Mouse (Mus musculus) liver, embryonic 11.5 days (tissue): ENCODE measurements at regions not wholly inside any gene's neighbourhood (a gene's known extent, or its start where the extent isn't known, plus 50 kb on each side); places are given as distances from the start of the nearest gene placed in this dataset.

ENCODE experiments used
- ATAC-seq: fragments of 200-750 bp; cut with Nextera tagmentation; replicated peaks from 2 replicates; pipeline ENCODE4 v1.8.0; 2017; ENCODE audit warnings: moderate number of reproducible peaks, mild to moderate bottlenecking, moderate TSS enrichment, moderate library complexity; ENCODE audit not compliant: low FRiP score
- DNase-seq: peaks from one replicate; pipeline ENCODE4 v3.0.0-alpha.2; 2017; ENCODE audit warnings: low spot score
- H3K27ac ChIP-seq: fragments of 300-500 bp; sonication (generic); 2 replicates; pipeline ENCODE4 v1.5.1; 2014; ENCODE audit warnings: mild to moderate bottlenecking, low read depth, low read length, control low read depth
- H3K27me3 ChIP-seq: fragments of 300-500 bp; sonication (generic); replicated peaks from 2 replicates; pipeline ENCODE4 v1.6.1; 2014; ENCODE audit warnings: low read length, mixed read lengths; ENCODE audit not compliant: control insufficient read depth, insufficient read depth
- H3K36me3 ChIP-seq: fragments of 300-500 bp; sonication (generic); 2 replicates; pipeline ENCODE4 v1.6.1; 2014; ENCODE audit warnings: mild to moderate bottlenecking, low read length, moderate library complexity, mixed read lengths; ENCODE audit not compliant: control insufficient read depth, insufficient read depth
- H3K4me1 ChIP-seq: fragments of 300-500 bp; sonication (generic); replicated peaks from 2 replicates; pipeline ENCODE4 v1.6.1; 2014; ENCODE audit warnings: low read length, mixed read lengths; ENCODE audit not compliant: control insufficient read depth, insufficient read depth
- H3K4me2 ChIP-seq: fragments of 300-500 bp; sonication (generic); 2 replicates; pipeline ENCODE4 v1.6.1; 2014; ENCODE audit warnings: mild to moderate bottlenecking, control low read depth, moderate library complexity
- H3K4me3 ChIP-seq: fragments of 300-500 bp; sonication (generic); 2 replicates; pipeline ENCODE4 v1.5.1; 2014; ENCODE audit warnings: low read depth, low read length, control low read depth
- H3K9ac ChIP-seq: fragments of 300-500 bp; sonication (generic); 2 replicates; pipeline ENCODE4 v1.6.1; 2014; ENCODE audit warnings: low read depth, low read length, control low read depth
- H3K9me3 ChIP-seq: fragments of 300-500 bp; sonication (generic); 2 replicates; pipeline ENCODE4 v1.6.1; 2016; ENCODE audit warnings: low read length, inconsistent platforms, mixed read lengths; ENCODE audit not compliant: control insufficient read depth
- WGBS: fragments of 180-500 bp; shearing (Covaris S2); extraction: QIAGEN DNeasy Blood & Tissue Kit; methylation state at CpG from one replicate; pipeline ENCODE4 v1.1.7; 2014; 5-methylcytosine and 5-hydroxymethylcytosine counted together

- Histone ChIP-seq H3K4me1 (no peaks in the 10 kb centered on the region), H3K9me3 (no peaks in the 10 kb centered on the region), H3K27me3 (no peaks in the 10 kb centered on the region), H3K36me3 (no peaks in the 10 kb centered on the region), H3K4me3 (no peak overlapping the region), H3K4me2 (no peak overlapping the region), H3K9ac (no peak overlapping the region), H3K27ac (no peak overlapping the region)
- DNase-seq (no peak), ATAC-seq (no peak)
- 53% methylated on average over 1 of the region's 1 CpGs for WGBS
Measured at GRCm38 (mm10) chr7:113052952-113053351, 99.2 kb downstream of the Rassf10 start.

GRCm38 (mm10) chr7:113056421-113056820, 102.7 kb downstream of the Rassf10 start:
- H3K9me3 ChIP-seq = no peaks in the 10 kb centered on the region
- H3K4me2 ChIP-seq = no peak overlapping the region
- no peaks in the 10 kb centered on the region for H3K27me3 ChIP-seq
- H3K9ac ChIP-seq = no peak overlapping the region
- DNase-seq = no peak
- H3K36me3 ChIP-seq = no peaks in the 10 kb centered on the region
- no peak overlapping the region for H3K4me3 ChIP-seq
- peaks cover 4% of the 10 kb centered on the region for H3K4me1 ChIP-seq
- no peak overlapping the region for H3K27ac ChIP-seq
- 69% methylated on average over 2 of the region's 2 CpGs for WGBS
- no peak for ATAC-seq

GRCm38 (mm10) chr7:113059211-113059966, 105.6 kb downstream of the Rassf10 start:
- H3K9me3 ChIP-seq = no peaks in the 10 kb centered on the region
- DNase-seq = no peak
- H3K4me3 ChIP-seq = no peak overlapping the region
- H3K9ac ChIP-seq = no peak overlapping the region
- ATAC-seq = no peak
- no peak overlapping the region for H3K27ac ChIP-seq
- peaks cover 4% of the 10 kb centered on the region for H3K4me1 ChIP-seq
- H3K4me2 ChIP-seq = no peak overlapping the region
- H3K27me3 ChIP-seq = no peaks in the 10 kb centered on the region
- 51% methylated on average over 12 of the region's 12 CpGs for WGBS
- no peaks in the 10 kb centered on the region for H3K36me3 ChIP-seq

GRCm38 (mm10) chr7:113059967-113060284, 106.2 kb downstream of the Rassf10 start:
- Histone ChIP-seq H3K4me2 (no peak overlapping the region), H3K4me3 (no peak overlapping the region), H3K27me3 (no peaks in the 10 kb centered on the region), H3K9ac (no peak overlapping the region), H3K27ac (no peak overlapping the region), H3K9me3 (no peaks in the 10 kb centered on the region), H3K4me1 (peaks cover 4% of the 10 kb centered on the region), H3K36me3 (no peaks in the 10 kb centered on the region)
- ATAC-seq = no peak
- DNase-seq = no peak
- WGBS = 42% methylated on average over 5 of the region's 5 CpGs

- WGBS = 77% methylated on average over 7 of the region's 7 CpGs
- Histone ChIP-seq H3K9ac (no peak overlapping the region), H3K27me3 (no peaks in the 10 kb centered on the region), H3K27ac (no peak overlapping the region), H3K36me3 (no peaks in the 10 kb centered on the region), H3K9me3 (no peaks in the 10 kb centered on the region), H3K4me3 (no peak overlapping the region), H3K4me1 (peaks cover 4% of the 10 kb centered on the region), H3K4me2 (no peak overlapping the region)
- ATAC-seq = no peak
- DNase-seq = no peak
Measured at GRCm38 (mm10) chr7:113060991-113061390, 107.2 kb downstream of the Rassf10 start.

GRCm38 (mm10) chr7:113066536-113066935, 112.8 kb downstream of the Rassf10 start:
- DNase-seq = no peak
- no peak for ATAC-seq
- H3K36me3 ChIP-seq = no peaks in the 10 kb centered on the region
- H3K27me3 ChIP-seq = no peaks in the 10 kb centered on the region
- 36% methylated on average over 12 of the region's 12 CpGs for WGBS
- no peak overlapping the region for H3K27ac ChIP-seq
- no peak overlapping the region for H3K4me3 ChIP-seq
- no peaks in the 10 kb centered on the region for H3K9me3 ChIP-seq
- H3K4me2 ChIP-seq = no peak overlapping the region
- H3K4me1 ChIP-seq = no peaks in the 10 kb centered on the region
- H3K9ac ChIP-seq = no peak overlapping the region

GRCm38 (mm10) chr7:113068296-113068695, 114.5 kb downstream of the Rassf10 start:
- Histone ChIP-seq H3K9me3 (no peaks in the 10 kb centered on the region), H3K4me2 (no peak overlapping the region), H3K27me3 (no peaks in the 10 kb centered on the region), H3K36me3 (no peaks in the 10 kb centered on the region), H3K27ac (no peak overlapping the region), H3K4me3 (no peak overlapping the region), H3K4me1 (no peaks in the 10 kb centered on the region), H3K9ac (no peak overlapping the region)
- ATAC-seq (no peak), DNase-seq (no peak)
- 89% methylated on average over 6 of the region's 6 CpGs for WGBS

GRCm38 (mm10) chr7:113069336-113069924, 115.7 kb downstream of the Rassf10 start:
- Histone ChIP-seq H3K9me3 (no peaks in the 10 kb centered on the region), H3K4me1 (no peaks in the 10 kb centered on the region), H3K4me2 (no peak overlapping the region), H3K27me3 (no peaks in the 10 kb centered on the region), H3K36me3 (no peaks in the 10 kb centered on the region), H3K27ac (no peak overlapping the region), H3K9ac (no peak overlapping the region), H3K4me3 (no peak overlapping the region)
- 57% methylated on average over 4 of the region's 4 CpGs for WGBS
- DNase-seq (no peak), ATAC-seq (no peak)

- Histone ChIP-seq H3K9me3 (no peaks in the 10 kb centered on the region), H3K4me3 (no peak overlapping the region), H3K4me2 (no peak overlapping the region), H3K4me1 (no peaks in the 10 kb centered on the region), H3K9ac (no peak overlapping the region), H3K27ac (no peak overlapping the region), H3K36me3 (no peaks in the 10 kb centered on the region), H3K27me3 (no peaks in the 10 kb centered on the region)
- no peak for ATAC-seq
- DNase-seq = no peak
- WGBS = 74% methylated on average over 1 of the region's 1 CpGs
Measured at GRCm38 (mm10) chr7:113071418-113071817, 117.7 kb downstream of the Rassf10 start.
